Mouse (Mus musculus) forebrain, embryonic 13.5 days (tissue): ENCODE results near the gene Gpm6b. TPM values are rescaled to one million over a fixed set of nuclear protein-coding genes. Genes with fewer than 3 reads are reported as not detected.

Experiments
- ATAC-seq: fragments of 200-750 bp; cut with Nextera tagmentation; 2 replicates; pipeline ENCODE4 v1.8.0; 2017
- H3K27ac ChIP-seq: fragments of 300-500 bp; sonication (generic); 2 replicates; pipeline ENCODE4 v1.5.1; 2015; ENCODE audit warnings: inconsistent platforms, mild to moderate bottlenecking, moderate library complexity
- H3K27me3 ChIP-seq: fragments of 300-500 bp; sonication (generic); 2 replicates; pipeline ENCODE4 v1.6.1; 2015; ENCODE audit warnings: mild to moderate bottlenecking, inconsistent platforms
- H3K36me3 ChIP-seq: fragments of 300-500 bp; sonication (generic); 2 replicates; pipeline ENCODE4 v1.6.1; 2015; ENCODE audit warnings: mild to moderate bottlenecking, inconsistent platforms; ENCODE audit not compliant: poor library complexity, severe bottlenecking
- H3K4me1 ChIP-seq: fragments of 300-500 bp; sonication (generic); 2 replicates; pipeline ENCODE4 v1.6.1; 2015; ENCODE audit warnings: inconsistent platforms
- H3K4me2 ChIP-seq: fragments of 300-500 bp; sonication (generic); 2 replicates; pipeline ENCODE4 v1.6.1; 2015; ENCODE audit warnings: inconsistent platforms, mild to moderate bottlenecking, moderate library complexity
- H3K4me3 ChIP-seq: fragments of 300-500 bp; sonication (generic); 2 replicates; pipeline ENCODE4 v1.5.1; 2015; ENCODE audit warnings: mild to moderate bottlenecking, inconsistent platforms
- H3K9ac ChIP-seq: fragments of 300-500 bp; sonication (generic); 2 replicates; pipeline ENCODE4 v1.6.1; 2015; ENCODE audit warnings: mild to moderate bottlenecking, inconsistent platforms
- H3K9me3 ChIP-seq: fragments of 300-500 bp; sonication (generic); replicated peaks from 2 replicates; pipeline ENCODE4 v1.6.1; 2016; ENCODE audit warnings: inconsistent platforms
- WGBS: fragments of 180-500 bp; shearing (Covaris S2); methylation state at CpG from one replicate; pipeline ENCODE4 v1.1.7; 2015; 5-methylcytosine and 5-hydroxymethylcytosine counted together
- polyA plus RNA-seq: library from polyadenylated mRNA; unstranded; fragments of >200 nt; fragmentation: Nextera tagmentation; extraction: Ambion mirVana; gene quantifications from 2 replicates; pipeline ENCODE4 v1.2.1, GENCODE M21; 2015

Gene Gpm6b
- polyA plus RNA-seq, 1 experiment from 2014 or later: 351 TPM

DNA sequence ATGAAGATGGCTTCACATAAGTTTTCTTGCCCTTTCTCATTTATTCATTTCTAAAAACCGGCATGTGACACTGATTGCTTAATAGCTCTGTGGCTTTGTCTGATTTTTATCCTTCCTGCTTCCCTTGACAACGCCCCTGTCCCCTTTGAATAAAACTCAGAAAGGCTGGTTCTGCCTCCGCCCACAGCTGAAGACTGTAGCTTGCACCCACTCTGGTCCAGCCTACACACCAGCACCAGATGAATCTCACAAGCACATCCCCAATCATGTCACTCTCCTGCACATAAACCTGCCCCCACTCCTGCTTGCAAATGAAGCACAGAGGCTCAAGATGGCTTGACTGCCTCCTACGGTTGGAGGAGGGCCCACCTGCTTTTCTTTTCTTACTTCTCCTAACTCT lies 121.7 kb downstream of the Gpm6b start:
- no peak for ATAC-seq
- WGBS: 88% methylated on average over 4 of the region's 4 CpGs

GRCm38 (mm10) chrX:166365458-166366213 lies 126.9 kb downstream of the Gpm6b start:
- Histone ChIP-seq H3K4me2 (no peak overlapping the region), H3K9me3 (no peaks in the 10 kb centered on the region), H3K27ac (no peak overlapping the region), H3K4me1 (0 out of 2 replicates have a peak, but pooled peaks cover 6% of the 10 kb centered on the region), H3K27me3 (peaks cover 3% of the 10 kb centered on the region; the same call in 1 of the 2 replicates), H3K9ac (no peak overlapping the region), H3K4me3 (no peak overlapping the region), H3K36me3 (peaks cover 15% of the 10 kb centered on the region; the same call in 1 of the 2 replicates)
- no peak for ATAC-seq
- 72% methylated on average over 8 of the region's 8 CpGs for WGBS

More for the DNA sequence above, 121.7 kb downstream of the Gpm6b start:
- H3K4me2 ChIP-seq: no peak overlapping the region
- no peaks in the 10 kb centered on the region for H3K27me3 ChIP-seq
- no peak overlapping the region for H3K4me3 ChIP-seq
- H3K36me3 ChIP-seq: peaks cover 16% of the 10 kb centered on the region
- no peaks in the 10 kb centered on the region for H3K9me3 ChIP-seq
- no peak overlapping the region for H3K9ac ChIP-seq
- 0 out of 2 replicates have a peak, but pooled peaks cover 2% of the 10 kb centered on the region for H3K4me1 ChIP-seq
- no peak overlapping the region for H3K27ac ChIP-seq

DNA sequence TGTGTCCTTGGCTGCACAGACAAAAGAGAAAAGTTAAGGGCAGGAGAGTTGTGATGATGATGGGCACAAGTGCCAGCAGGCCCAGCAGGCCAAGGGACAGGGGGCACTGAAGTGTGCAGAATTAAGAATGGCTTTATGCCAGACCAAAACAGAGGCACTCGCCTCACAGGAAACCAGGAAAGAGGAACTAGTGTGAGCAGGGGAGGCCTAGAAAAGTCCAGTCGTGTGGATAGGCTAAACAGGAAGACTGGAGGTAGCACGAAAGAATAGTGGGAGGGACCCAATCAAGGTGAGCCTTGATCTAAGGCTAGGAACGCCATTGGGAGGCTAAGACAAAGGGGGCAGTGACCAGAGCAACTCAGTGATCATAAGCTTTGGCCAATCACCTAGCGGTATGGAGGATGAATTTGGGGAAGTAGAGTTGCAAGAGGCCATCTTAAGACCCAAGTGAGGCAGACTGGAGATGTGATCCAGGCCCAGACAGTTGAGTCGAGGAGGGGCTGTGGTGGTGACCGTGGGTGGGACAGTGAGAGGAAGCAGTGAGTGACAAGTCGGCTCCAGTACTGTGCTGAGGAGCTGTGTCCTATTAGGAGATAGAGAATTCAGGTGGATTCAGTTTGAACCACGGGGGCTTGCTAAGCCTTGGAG lies 138.1 kb downstream of the Gpm6b start:
- no peaks in the 10 kb centered on the region for H3K4me1 ChIP-seq
- H3K9me3 ChIP-seq: no peaks in the 10 kb centered on the region
- no peak overlapping the region for H3K4me3 ChIP-seq
- no peak for ATAC-seq
- WGBS: 82% methylated on average over 9 of the region's 9 CpGs
- H3K4me2 ChIP-seq: no peak overlapping the region
- no peaks in the 10 kb centered on the region for H3K27me3 ChIP-seq
- no peak overlapping the region for H3K9ac ChIP-seq
- H3K36me3 ChIP-seq: peaks cover 70% of the 10 kb centered on the region
- no peak overlapping the region for H3K27ac ChIP-seq

- Histone ChIP-seq H3K27ac (no peak overlapping the region), H3K9ac (no peak overlapping the region), H3K9me3 (no peaks in the 10 kb centered on the region), H3K4me2 (no peak overlapping the region), H3K27me3 (no peaks in the 10 kb centered on the region), H3K4me1 (no peaks in the 10 kb centered on the region), H3K4me3 (no peak overlapping the region), H3K36me3 (peaks cover 80% of the 10 kb centered on the region)
- ATAC-seq: no peak
- WGBS: 87% methylated on average over 5 of the region's 5 CpGs
Measured at GRCm38 (mm10) chrX:166378652-166379051, 139.9 kb downstream of the Gpm6b start.

GRCm38 (mm10) chrX:166383606-166384005 lies 144.9 kb downstream of the Gpm6b start:
- H3K27me3 ChIP-seq: peaks cover 4% of the 10 kb centered on the region; the same call in 1 of the 2 replicates
- no peak overlapping the region for H3K27ac ChIP-seq
- WGBS: 87% methylated on average over 2 of the region's 2 CpGs
- H3K9me3 ChIP-seq: no peaks in the 10 kb centered on the region
- H3K4me2 ChIP-seq: no peak overlapping the region
- H3K36me3 ChIP-seq: peaks cover 73% of the 10 kb centered on the region
- no peak overlapping the region for H3K4me3 ChIP-seq
- ATAC-seq: no peak
- H3K9ac ChIP-seq: no peak overlapping the region
- H3K4me1 ChIP-seq: no peaks in the 10 kb centered on the region

DNA sequence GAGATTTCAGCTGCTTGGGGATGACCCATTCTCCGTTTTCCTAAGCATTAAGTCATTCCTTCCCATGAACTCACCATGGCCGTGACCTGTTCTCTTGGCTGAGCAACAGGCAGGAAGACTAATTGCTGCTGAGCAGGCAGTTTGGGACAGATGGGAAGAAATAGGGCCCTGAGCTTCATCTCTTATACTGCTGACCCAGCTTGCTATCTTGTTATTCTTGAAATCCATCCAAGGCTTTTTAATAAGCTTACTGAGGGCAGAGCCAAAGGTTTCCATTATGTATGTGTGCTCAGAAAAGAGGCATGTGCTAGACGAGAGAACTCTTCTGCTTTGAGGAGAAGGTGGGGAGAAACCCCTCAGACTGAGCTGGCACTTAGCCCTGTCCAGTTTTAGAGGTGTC lies 146.2 kb downstream of the Gpm6b start:
- H3K9ac ChIP-seq: no peak overlapping the region
- no peak overlapping the region for H3K4me3 ChIP-seq
- no peak overlapping the region for H3K4me2 ChIP-seq
- no peak overlapping the region for H3K27ac ChIP-seq
- WGBS: 75% methylated on average over 3 of the region's 3 CpGs
- no peaks in the 10 kb centered on the region for H3K9me3 ChIP-seq
- no peaks in the 10 kb centered on the region for H3K4me1 ChIP-seq
- peaks cover 61% of the 10 kb centered on the region for H3K36me3 ChIP-seq
- peaks cover 4% of the 10 kb centered on the region; the same call in 1 of the 2 replicates for H3K27me3 ChIP-seq
- no peak for ATAC-seq

DNA sequence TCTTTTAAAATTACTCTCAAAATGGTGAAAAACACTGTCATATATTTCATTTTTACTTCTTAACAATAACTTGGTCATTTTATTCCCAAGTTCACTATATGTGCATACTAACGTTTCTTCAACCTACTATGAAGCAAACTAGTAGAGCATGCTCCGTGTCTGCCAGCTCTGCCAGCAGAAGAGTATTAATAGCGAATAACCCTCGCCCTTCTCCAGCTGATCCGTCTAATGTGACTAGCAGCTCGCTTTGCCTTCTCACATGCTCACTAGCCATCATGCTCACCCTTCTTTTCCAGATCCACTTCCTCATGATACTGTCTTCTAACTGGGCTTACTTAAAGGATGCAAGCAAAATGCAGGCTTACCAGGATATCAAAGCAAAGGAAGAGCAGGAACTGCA lies 147.9 kb downstream of the Gpm6b start:
- Histone ChIP-seq H3K4me1 (no peaks in the 10 kb centered on the region), H3K4me3 (no peak overlapping the region), H3K9ac (no peak overlapping the region), H3K27me3 (peaks cover 4% of the 10 kb centered on the region; the same call in 1 of the 2 replicates), H3K9me3 (no peaks in the 10 kb centered on the region), H3K36me3 (peaks cover 46% of the 10 kb centered on the region), H3K4me2 (no peak overlapping the region), H3K27ac (no peak overlapping the region)
- WGBS: 94% methylated on average over 6 of the region's 6 CpGs
- ATAC-seq: no peak

DNA sequence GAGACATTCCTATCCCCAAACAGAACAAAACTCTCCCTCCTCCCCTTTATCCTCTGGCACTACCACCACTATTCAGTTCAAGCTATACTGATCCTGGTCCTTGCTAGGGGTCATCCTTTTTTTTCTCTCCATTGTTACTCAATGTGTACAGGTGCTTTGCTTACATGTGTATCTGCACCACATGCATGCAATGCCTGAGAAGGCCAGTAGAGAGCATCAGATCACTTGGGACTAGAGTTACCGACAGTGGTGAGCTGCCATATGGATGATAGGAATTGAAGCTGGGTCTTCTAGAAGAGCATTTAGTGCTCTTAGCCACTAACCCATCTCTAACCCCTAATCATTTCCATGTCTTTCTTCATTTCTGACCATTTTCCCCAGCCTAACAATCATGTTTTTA lies 155.0 kb downstream of the Gpm6b start:
- Histone ChIP-seq H3K9me3 (no peaks in the 10 kb centered on the region), H3K4me2 (no peak overlapping the region), H3K9ac (no peak overlapping the region), H3K36me3 (peaks cover 10% of the 10 kb centered on the region), H3K4me1 (no peaks in the 10 kb centered on the region), H3K27me3 (no peaks in the 10 kb centered on the region; the same call in 1 of the 2 replicates), H3K4me3 (no peak overlapping the region), H3K27ac (no peak overlapping the region)
- ATAC-seq: no peak
- WGBS: 83% methylated on average over 1 of the region's 1 CpGs

DNA sequence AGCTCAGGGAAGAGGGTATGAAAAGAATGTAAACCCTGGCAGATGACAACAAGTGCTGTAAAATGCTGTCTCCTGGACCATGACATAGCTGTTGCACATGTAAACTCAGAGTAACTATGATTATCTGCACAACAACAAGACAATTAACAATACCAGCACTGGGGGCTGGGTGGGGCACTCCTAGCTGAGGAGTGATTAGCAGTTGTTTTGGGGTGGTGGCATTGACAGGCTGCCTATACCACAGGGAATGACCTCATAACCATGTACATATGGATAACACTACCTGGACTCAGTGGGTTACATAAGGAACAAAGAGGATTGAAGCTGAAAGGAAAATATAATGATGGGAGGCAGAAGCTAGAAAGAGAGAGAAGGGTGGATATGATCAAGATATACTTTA lies 169.2 kb downstream of the Gpm6b start:
- H3K4me2 ChIP-seq: no peak overlapping the region
- H3K9ac ChIP-seq: no peak overlapping the region
- H3K36me3 ChIP-seq: peaks cover 31% of the 10 kb centered on the region
- H3K27ac ChIP-seq: no peak overlapping the region
- peaks cover 6% of the 10 kb centered on the region; the same call in 1 of the 2 replicates for H3K27me3 ChIP-seq
- no peak for ATAC-seq
- H3K4me3 ChIP-seq: no peak overlapping the region
- no peaks in the 10 kb centered on the region for H3K9me3 ChIP-seq
- no peaks in the 10 kb centered on the region for H3K4me1 ChIP-seq

- H3K27ac ChIP-seq: no peak overlapping the region
- no peak overlapping the region for H3K9ac ChIP-seq
- ATAC-seq: no peak
- H3K4me3 ChIP-seq: no peak overlapping the region
- no peaks in the 10 kb centered on the region for H3K36me3 ChIP-seq
- H3K9me3 ChIP-seq: no peaks in the 10 kb centered on the region
- H3K27me3 ChIP-seq: no peaks in the 10 kb centered on the region
- H3K4me2 ChIP-seq: no peak overlapping the region
- no peaks in the 10 kb centered on the region for H3K4me1 ChIP-seq
- WGBS: 82% methylated on average over 6 of the region's 6 CpGs
Measured at GRCm38 (mm10) chrX:166416196-166416595, 177.5 kb downstream of the Gpm6b start.

DNA sequence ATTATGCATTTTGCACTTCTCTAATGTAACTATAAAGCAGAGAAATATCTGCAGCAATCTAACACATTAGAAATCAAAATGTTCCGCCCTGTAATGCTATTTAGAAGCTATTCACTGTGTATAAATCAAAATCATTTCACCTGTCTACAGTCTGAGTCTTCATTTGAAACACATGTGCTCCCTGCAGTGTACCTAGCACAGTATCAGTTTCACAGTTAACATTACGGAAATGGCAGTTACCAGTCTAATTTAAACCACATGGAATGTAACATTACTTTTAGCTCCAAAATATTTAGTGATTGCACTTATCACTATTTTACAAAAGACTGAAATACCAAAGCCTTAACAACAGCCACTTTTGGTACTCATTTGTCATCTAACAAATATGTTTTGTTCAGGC lies 196.1 kb downstream of the Gpm6b start:
- H3K36me3 ChIP-seq: peaks cover 7% of the 10 kb centered on the region; the same call in 1 of the 2 replicates
- 99% methylated on average over 2 of the region's 2 CpGs for WGBS
- H3K27ac ChIP-seq: no peak overlapping the region
- no peak overlapping the region for H3K4me3 ChIP-seq
- no peak overlapping the region for H3K4me2 ChIP-seq
- no peaks in the 10 kb centered on the region for H3K9me3 ChIP-seq
- peaks cover 4% of the 10 kb centered on the region; the same call in 1 of the 2 replicates for H3K4me1 ChIP-seq
- peaks cover 2% of the 10 kb centered on the region; the same call in 1 of the 2 replicates for H3K27me3 ChIP-seq
- no peak overlapping the region for H3K9ac ChIP-seq
- ATAC-seq: no peak
